Mouse (Mus musculus): ENCODE results near the gene S100a16. TPM values are rescaled to one million over a fixed set of nuclear protein-coding genes. Genes with fewer than 3 reads are reported as not detected.

The S100a16 gene
- 39.2 and 40.0 TPM in 2 replicates for polyA plus RNA-seq (2014; fragmentation: Nextera tagmentation; extraction: Ambion mirVana)

DNA sequence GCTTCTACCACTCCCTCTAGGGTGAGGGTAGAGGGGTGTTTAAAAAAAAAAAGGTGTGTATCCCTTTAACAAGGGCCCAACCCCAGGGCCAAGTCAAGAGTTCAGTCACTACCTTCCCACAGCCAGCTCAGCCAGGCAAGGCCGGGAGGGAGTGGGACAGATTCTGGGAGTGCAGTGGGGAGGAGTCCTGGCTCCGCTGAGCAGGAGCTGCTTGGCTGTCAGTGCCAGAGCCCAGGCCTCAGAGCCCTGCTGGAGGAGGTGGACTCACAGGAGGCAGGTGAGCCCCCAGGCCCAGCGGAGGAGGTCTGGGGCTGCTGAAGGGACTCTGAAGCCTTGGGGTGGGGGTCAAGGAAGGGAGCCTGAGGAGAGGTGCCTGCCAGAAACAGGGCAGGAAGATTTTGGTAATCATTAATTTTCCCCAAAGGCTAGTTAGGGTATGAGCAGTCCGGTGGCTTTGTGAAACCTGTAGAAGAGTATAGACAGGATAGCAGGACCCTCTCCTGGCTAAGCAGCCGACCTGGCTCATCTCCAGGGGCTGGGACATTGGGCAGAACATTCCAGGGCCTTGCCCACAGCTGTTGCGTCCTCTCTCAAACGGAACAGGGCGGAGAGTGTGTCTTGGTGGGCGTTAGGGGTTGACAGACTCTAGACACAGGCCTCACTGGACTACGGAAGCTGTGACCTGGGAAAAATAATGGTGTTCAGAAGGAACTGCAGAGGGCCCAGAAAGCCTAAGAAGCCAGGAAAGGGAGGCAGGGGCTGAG lies at the start of gene S100a16:
Gene S100a16 (plus strand): TSS at position 114 of the 764 bp plus-strand sequence.
- Histone ChIP-seq H3K27me3 (ENCODE audit: control insufficient read depth, insufficient read depth, low read length) (no peaks in the 10 kb centered on the region), H3K9ac (ENCODE audit: low read length) (no peak within 1 kb of the TSS), H3K9me3 (ENCODE audit: control insufficient read depth, low read length) (no peaks in the 10 kb centered on the region), H3K4me2 (ENCODE audit: low read depth) (no peak within 1 kb of the TSS), H3K4me1 (ENCODE audit: control insufficient read depth, insufficient read depth, low read length) (peaks cover 3% of the 10 kb centered on the region; the same call in 1 of the 2 replicates), H3K27ac (ENCODE audit: low read depth, low read length) (no peak within 1 kb of the TSS), H3K4me3 (ENCODE audit: low read depth, low read length) (no peak within 1 kb of the TSS), H3K36me3 (ENCODE audit: control insufficient read depth, insufficient read depth, low read length) (no peaks in the 10 kb centered on the region)
- WGBS = 41% methylated on average over 10 of the region's 10 CpGs
- ATAC-seq (ENCODE audit: insufficient read depth, low FRiP score, low TSS enrichment) (no peak), DNase-seq (ENCODE audit: low spot score) (no peak)

DNA sequence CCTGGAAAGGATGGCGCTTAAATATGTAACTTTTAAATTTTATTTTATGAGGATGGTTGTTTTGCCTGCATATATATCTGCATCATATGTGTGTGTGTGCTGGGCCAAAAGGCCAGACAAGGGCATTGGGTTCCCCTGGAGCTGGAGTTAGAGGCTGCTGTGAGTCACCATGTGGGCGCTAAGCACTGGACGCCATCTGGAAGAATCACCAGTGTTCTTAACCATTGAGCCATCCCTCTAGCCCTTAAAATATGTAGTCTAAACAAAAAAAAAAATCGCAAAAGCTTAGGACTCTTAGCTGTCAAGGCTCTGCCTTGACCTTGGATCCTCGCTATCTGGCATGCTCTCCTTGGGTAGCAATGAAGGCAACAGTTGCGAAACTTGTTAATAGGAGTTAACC lies 48.5 kb upstream of the S100a16 start:
- WGBS = 89% methylated on average over 6 of the region's 6 CpGs
- H3K36me3 ChIP-seq (ENCODE audit: control insufficient read depth, insufficient read depth, low read length) = peaks cover 22% of the 10 kb centered on the region

DNA sequence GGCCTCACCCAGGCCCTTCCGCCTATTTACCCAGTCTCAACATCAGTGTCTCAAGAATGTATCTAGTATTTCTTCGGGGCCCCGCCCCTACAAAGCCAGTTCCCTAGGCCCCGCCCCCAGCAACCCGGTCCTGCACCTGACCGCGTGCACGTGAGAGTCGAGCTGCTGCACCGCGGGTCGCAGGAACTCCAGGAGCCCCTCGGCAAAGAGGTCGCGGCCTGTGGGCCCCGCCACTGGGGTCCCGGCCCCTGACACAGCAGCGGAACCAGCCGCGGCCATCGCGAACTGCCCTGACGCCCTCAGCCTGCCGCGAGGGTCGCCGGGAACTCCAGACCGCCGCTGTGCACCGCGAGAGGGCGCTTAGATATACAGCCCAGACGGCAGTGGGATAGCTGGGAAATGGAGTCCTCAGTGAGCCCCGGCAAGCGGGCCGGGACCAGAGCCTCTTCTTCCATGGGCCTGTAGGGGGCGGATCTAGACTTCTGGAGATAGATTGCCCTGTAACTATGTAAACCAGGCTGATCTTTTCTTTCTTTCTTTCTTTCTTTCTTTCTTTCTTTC lies 46.3 kb upstream of the S100a16 start, which contains the start of gene Snapin:
Gene Snapin (minus strand): TSS at position 338 of the 561 bp plus-strand sequence.
- ATAC-seq (ENCODE audit: insufficient read depth, low FRiP score, low TSS enrichment) (peak; percentile 95), DNase-seq (ENCODE audit: low spot score) (peak; percentile 96)
- Histone ChIP-seq H3K27ac (ENCODE audit: low read depth, low read length) (no peak within 1 kb of the TSS), H3K4me2 (ENCODE audit: low read depth) (peak within 1 kb of the TSS; percentile 50), H3K4me1 (ENCODE audit: control insufficient read depth, insufficient read depth, low read length) (0 out of 2 replicates have a peak, but pooled peaks cover 3% of the 10 kb centered on the region), H3K4me3 (ENCODE audit: low read depth, low read length) (peak within 1 kb of the TSS; percentile 55), H3K9ac (ENCODE audit: low read length) (peak within 1 kb of the TSS; percentile 66), H3K27me3 (ENCODE audit: control insufficient read depth, insufficient read depth, low read length) (no peaks in the 10 kb centered on the region), H3K9me3 (ENCODE audit: control insufficient read depth, low read length) (no peaks in the 10 kb centered on the region), H3K36me3 (ENCODE audit: control insufficient read depth, insufficient read depth, low read length) (peaks cover 13% of the 10 kb centered on the region)
- WGBS = under 1% methylated on average over 37 of the region's 37 CpGs

More for the DNA sequence above, 48.5 kb upstream of the S100a16 start:
- Histone ChIP-seq H3K27me3 (ENCODE audit: control insufficient read depth, insufficient read depth, low read length) (no peaks in the 10 kb centered on the region), H3K27ac (ENCODE audit: low read depth, low read length) (no peak overlapping the region), H3K4me1 (ENCODE audit: control insufficient read depth, insufficient read depth, low read length) (0 out of 2 replicates have a peak, but pooled peaks cover 3% of the 10 kb centered on the region), H3K4me3 (ENCODE audit: low read depth, low read length) (no peak overlapping the region), H3K9me3 (ENCODE audit: control insufficient read depth, low read length) (no peaks in the 10 kb centered on the region), H3K4me2 (ENCODE audit: low read depth) (no peak overlapping the region), H3K9ac (ENCODE audit: low read length) (no peak overlapping the region)
- DNase-seq (ENCODE audit: low spot score) = no peak
- ATAC-seq (ENCODE audit: insufficient read depth, low FRiP score, low TSS enrichment) = no peak

DNA sequence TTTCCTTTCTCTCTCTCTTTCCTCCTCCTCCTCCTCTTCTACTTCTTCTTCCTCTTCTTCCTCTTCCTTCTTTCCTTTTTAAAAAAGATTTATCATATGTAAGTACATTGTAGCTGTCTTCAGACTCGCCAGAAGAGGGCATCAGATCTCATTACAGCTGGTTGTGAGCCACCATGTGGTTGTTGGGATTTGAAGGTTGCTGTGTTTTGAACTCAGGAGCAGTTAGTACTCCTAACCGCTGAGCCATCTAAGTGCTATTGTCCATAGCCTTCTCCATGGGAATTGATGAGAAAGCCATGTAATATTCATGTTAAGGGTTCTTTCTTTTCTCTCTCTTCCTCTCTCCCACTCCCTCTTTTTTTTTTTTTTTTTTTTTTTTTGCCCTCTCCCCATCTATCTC lies 45.7 kb upstream of the S100a16 start:
- Histone ChIP-seq H3K36me3 (ENCODE audit: control insufficient read depth, insufficient read depth, low read length) (peaks cover 12% of the 10 kb centered on the region), H3K9ac (ENCODE audit: low read length) (no peak overlapping the region), H3K4me2 (ENCODE audit: low read depth) (no peak overlapping the region), H3K4me3 (ENCODE audit: low read depth, low read length) (no peak overlapping the region), H3K9me3 (ENCODE audit: control insufficient read depth, low read length) (no peaks in the 10 kb centered on the region), H3K4me1 (ENCODE audit: control insufficient read depth, insufficient read depth, low read length) (0 out of 2 replicates have a peak, but pooled peaks cover 3% of the 10 kb centered on the region), H3K27me3 (ENCODE audit: control insufficient read depth, insufficient read depth, low read length) (no peaks in the 10 kb centered on the region), H3K27ac (ENCODE audit: low read depth, low read length) (no peak overlapping the region)
- 40% methylated on average over 2 of the region's 2 CpGs for WGBS
- no peak; the same call in 1 of the 2 replicates for ATAC-seq (ENCODE audit: insufficient read depth, low FRiP score, low TSS enrichment)
- no peak for DNase-seq (ENCODE audit: low spot score)

DNA sequence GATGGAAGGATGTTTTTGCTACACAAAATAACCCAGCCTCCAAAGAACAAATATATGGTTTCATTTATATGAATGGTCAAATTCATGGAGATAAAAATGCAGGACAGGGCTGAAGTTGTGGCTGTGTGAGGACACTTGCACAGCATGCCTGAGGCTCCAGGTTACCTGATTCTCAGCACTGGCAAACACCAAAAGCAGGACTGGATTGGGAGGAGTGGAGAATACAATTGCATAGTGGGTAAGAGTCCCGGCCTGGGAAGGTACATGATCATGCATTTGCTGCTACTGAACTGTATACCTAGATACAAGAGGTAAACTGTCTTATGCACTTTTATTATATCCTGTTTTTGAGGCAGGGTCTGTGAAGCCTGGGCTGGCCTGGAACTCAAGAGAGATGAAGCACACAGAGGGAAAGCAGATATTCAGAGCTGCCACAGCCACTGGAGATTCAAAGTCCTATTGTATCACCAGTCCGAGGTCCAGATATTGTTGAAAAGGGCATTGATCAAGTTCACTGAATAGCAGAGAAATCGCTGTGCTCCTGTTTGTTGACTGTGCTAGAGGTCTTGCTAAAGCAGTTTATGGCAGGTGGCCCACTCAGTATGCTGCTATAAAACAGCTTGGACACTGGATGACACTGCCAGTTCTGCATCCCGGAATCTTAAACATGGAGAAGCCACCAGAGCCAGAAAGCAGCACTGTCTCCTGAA lies 43.1 kb upstream of the S100a16 start:
- no peak for DNase-seq (ENCODE audit: low spot score)
- Histone ChIP-seq H3K27me3 (ENCODE audit: control insufficient read depth, insufficient read depth, low read length) (no peaks in the 10 kb centered on the region), H3K9ac (ENCODE audit: low read length) (no peak overlapping the region), H3K9me3 (ENCODE audit: control insufficient read depth, low read length) (no peaks in the 10 kb centered on the region), H3K4me3 (ENCODE audit: low read depth, low read length) (no peak overlapping the region), H3K4me1 (ENCODE audit: control insufficient read depth, insufficient read depth, low read length) (0 out of 2 replicates have a peak, but pooled peaks cover 3% of the 10 kb centered on the region), H3K4me2 (ENCODE audit: low read depth) (no peak overlapping the region), H3K36me3 (ENCODE audit: control insufficient read depth, insufficient read depth, low read length) (peaks cover 12% of the 10 kb centered on the region), H3K27ac (ENCODE audit: low read depth, low read length) (no peak overlapping the region)
- no peak for ATAC-seq (ENCODE audit: insufficient read depth, low FRiP score, low TSS enrichment)
- 58% methylated on average over 4 of the region's 4 CpGs for WGBS

DNA sequence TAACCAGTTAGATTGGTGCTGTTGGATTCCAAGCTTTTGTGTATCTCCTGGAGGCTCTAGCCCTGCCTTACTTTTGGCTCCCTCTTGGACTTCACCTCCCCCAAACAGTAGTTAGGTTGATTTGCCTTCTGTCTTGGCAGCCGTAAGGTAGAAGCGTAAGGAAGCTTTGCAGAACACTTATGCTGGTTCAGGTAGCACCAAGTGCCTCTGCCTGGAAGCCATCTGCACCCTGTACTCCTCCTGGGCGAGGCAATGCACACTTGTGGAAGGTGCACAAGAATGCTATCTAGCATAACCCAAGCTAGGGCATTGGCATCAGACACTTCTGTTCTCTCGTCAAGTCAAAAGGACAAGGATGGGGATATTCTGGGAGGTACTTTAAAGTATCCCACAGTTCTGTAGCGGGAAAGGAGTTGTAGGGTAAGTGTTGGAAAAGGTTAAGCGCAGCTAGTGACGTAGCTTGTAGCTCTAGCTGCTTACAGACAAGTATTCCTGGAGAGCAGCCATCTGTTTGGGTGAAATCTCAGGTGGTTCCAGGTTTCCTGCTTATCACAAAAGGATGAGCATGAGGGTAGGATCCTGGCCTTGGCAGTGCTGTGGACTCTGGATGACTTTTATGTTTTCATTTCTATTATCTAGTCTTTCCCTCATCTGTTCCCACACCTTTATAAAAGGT lies 41.1 kb upstream of the S100a16 start:
- no peak for DNase-seq (ENCODE audit: low spot score)

DNA sequence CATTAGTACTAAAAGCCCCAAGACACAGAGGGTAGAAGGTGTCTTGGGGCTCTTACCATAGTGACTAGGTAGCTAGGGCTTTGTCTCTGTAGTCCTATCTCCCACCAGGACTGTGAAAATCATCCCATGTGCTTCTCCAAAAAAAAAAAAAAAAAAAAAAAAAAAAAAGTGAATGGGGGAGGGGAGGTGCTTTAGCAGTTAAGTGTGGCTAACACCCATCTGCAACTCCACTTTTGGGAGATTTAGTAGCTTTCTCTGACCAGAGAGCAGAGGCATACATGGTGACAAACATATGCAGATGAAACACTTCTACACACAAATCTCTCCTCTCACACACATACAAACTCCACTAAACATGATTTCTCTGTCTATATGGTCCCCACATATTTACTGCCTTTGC lies 39.5 kb upstream of the S100a16 start:
- H3K9me3 ChIP-seq (ENCODE audit: control insufficient read depth, low read length) = no peaks in the 10 kb centered on the region
- DNase-seq (ENCODE audit: low spot score) (no peak), ATAC-seq (ENCODE audit: insufficient read depth, low FRiP score, low TSS enrichment) (no peak)
- no peak overlapping the region for H3K27ac ChIP-seq (ENCODE audit: low read depth, low read length)
- no peaks in the 10 kb centered on the region for H3K4me1 ChIP-seq (ENCODE audit: control insufficient read depth, insufficient read depth, low read length)
- no peak overlapping the region for H3K4me2 ChIP-seq (ENCODE audit: low read depth)
- no peaks in the 10 kb centered on the region for H3K27me3 ChIP-seq (ENCODE audit: control insufficient read depth, insufficient read depth, low read length)
- no peak overlapping the region for H3K9ac ChIP-seq (ENCODE audit: low read length)
- peaks cover 16% of the 10 kb centered on the region for H3K36me3 ChIP-seq (ENCODE audit: control insufficient read depth, insufficient read depth, low read length)
- H3K4me3 ChIP-seq (ENCODE audit: low read depth, low read length) = no peak overlapping the region

More for the DNA sequence above, 41.1 kb upstream of the S100a16 start:
- Histone ChIP-seq H3K4me3 (ENCODE audit: low read depth, low read length) (no peak overlapping the region), H3K27ac (ENCODE audit: low read depth, low read length) (no peak overlapping the region), H3K4me1 (ENCODE audit: control insufficient read depth, insufficient read depth, low read length) (no peaks in the 10 kb centered on the region), H3K36me3 (ENCODE audit: control insufficient read depth, insufficient read depth, low read length) (peaks cover 12% of the 10 kb centered on the region), H3K9ac (ENCODE audit: low read length) (no peak overlapping the region), H3K27me3 (ENCODE audit: control insufficient read depth, insufficient read depth, low read length) (no peaks in the 10 kb centered on the region), H3K9me3 (ENCODE audit: control insufficient read depth, low read length) (no peaks in the 10 kb centered on the region), H3K4me2 (ENCODE audit: low read depth) (no peak overlapping the region)
- no peak for ATAC-seq (ENCODE audit: insufficient read depth, low FRiP score, low TSS enrichment)
- WGBS = 93% methylated on average over 7 of the region's 7 CpGs

DNA sequence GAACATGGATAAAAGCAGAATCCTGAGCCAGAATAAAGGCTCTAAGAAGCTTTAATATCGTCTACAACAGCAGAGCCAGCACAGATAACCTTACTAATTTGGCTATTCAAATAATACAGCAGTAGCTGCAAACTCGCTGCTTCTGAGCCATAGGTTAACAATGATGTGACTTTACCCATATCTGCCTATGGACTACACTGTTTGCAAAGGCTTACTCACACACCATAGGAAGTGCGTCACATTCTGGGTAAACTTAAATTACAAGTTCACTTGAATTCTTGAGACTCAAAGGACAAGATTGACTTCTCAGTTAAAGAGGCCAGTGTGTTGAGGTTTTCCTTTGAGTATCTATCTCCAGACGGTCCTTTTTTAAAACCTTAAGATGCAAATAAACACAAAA lies 33.6 kb upstream of the S100a16 start:
- no peak overlapping the region for H3K4me2 ChIP-seq (ENCODE audit: low read depth)
- no peak overlapping the region for H3K27ac ChIP-seq (ENCODE audit: low read depth, low read length)
- H3K9ac ChIP-seq (ENCODE audit: low read length) = no peak overlapping the region
- H3K36me3 ChIP-seq (ENCODE audit: control insufficient read depth, insufficient read depth, low read length) = peaks cover 13% of the 10 kb centered on the region
- DNase-seq (ENCODE audit: low spot score) (no peak), ATAC-seq (ENCODE audit: insufficient read depth, low FRiP score, low TSS enrichment) (no peak)
- WGBS = 94% methylated on average over 4 of the region's 4 CpGs
- no peak overlapping the region for H3K4me3 ChIP-seq (ENCODE audit: low read depth, low read length)
- H3K9me3 ChIP-seq (ENCODE audit: control insufficient read depth, low read length) = no peaks in the 10 kb centered on the region
- peaks cover 6% of the 10 kb centered on the region for H3K4me1 ChIP-seq (ENCODE audit: control insufficient read depth, insufficient read depth, low read length)
- no peaks in the 10 kb centered on the region for H3K27me3 ChIP-seq (ENCODE audit: control insufficient read depth, insufficient read depth, low read length)

Data from neural tube, embryonic 11.5 days (tissue).